Mouse (Mus musculus) stomach, postnatal 0 days (tissue): ENCODE data around the gene Sytl3.
"Not testable (repeated sequence)": the region's sequence is repeated elsewhere in the genome, so short reads cannot be mapped to it uniquely, and the experiment has no call there.

Experiments
- CTCF ChIP-seq: IDR thresholded peaks from 2 replicates; pipeline ENCODE4 v1.5.1; 2016; ENCODE audit warnings: antibody characterized with exemption, low read depth, mild to moderate bottlenecking, moderate library complexity
- EP300 ChIP-seq: optimal IDR thresholded peaks from 2 replicates; pipeline ENCODE3; 2016; ENCODE audit warnings: antibody characterized with exemption

DNA sequence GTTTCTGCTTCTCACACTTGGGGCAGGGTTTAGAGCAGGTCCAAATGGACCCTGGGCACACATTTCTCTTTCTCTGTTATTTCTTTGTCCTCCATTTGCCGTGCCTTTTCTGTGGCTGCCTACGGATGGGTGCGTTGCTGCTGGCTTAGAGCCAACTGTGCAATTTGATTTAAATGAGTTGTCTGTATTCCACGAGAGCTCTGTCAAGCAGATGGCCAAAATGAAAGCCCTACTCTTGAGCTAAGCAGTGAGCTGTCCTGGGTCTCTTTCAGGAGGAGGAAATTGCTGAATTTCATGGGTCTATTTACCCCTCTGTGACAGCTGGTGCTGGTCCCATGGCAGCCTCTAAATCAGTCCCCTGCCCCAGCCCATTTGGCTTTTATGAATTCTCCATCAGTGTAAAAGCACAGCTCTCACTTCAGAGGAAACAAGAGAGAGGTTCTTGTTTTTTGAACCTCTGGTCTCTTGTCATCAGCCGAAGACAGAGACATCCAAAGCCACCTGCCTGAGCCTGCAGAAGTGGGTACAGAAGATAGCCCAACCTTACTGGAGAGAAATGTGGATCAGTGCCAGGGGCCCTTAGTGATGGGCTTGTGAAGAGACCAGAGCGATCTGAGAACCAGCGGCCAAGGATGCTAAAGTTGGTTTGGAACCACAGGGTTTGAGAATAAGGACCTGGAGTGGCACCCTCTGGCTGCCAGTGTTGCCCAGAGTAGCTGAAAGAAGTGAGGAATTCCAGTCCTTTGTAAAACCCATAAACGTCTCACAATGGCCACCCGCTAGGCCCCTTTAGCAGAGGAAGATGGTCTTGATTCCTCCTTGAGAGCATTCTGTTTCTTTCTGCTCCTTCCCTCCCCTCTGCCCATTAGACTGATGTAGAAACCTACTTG is 44.7 kb downstream of the Sytl3 start:
- TF ChIP-seq CTCF, EP300: not testable (repeated sequence)
